Mouse (Mus musculus) kidney, postnatal 36 days (tissue): ENCODE data around the gene Gm3269.
A peak's percentile ranks its signal among the peaks of the same experiment; 100 is the strongest.
"Not testable (repeated sequence)": the region's sequence is repeated elsewhere in the genome, so short reads cannot be mapped to it uniquely, and the experiment has no call there.

Source experiments
- DNase-seq, 2 experiments: peaks; one replicate each; pipeline ENCODE4 v3.0.0; 2021 to 2022; ENCODE audit warnings: mixed read lengths in 2 of 2

Gene Gm3269

DNA sequence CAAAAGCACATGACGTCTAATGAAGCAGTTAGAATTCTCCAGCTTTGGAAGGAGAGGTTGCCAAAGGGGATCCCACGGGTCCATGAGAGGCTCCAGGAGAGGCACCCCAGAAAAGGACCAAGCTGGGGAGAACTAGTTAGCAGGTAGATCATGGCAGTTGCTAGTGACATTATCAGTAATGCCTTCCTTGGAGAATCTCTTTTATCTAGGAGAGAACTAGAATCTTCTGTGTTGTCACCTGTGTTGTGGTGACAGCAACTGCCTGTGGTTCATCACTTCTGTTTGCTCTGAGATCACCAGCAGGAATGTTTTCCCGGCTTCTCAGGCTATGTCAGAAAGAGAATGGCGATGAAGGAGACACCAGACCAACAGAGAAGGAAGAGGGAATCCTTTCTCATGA lies at the start of gene Gm3269:
Gene Gm3269, plus strand, starts transcription at position 301 of the 400 bp plus-strand sequence.
- not testable (repeated sequence) for DNase-seq

DNA sequence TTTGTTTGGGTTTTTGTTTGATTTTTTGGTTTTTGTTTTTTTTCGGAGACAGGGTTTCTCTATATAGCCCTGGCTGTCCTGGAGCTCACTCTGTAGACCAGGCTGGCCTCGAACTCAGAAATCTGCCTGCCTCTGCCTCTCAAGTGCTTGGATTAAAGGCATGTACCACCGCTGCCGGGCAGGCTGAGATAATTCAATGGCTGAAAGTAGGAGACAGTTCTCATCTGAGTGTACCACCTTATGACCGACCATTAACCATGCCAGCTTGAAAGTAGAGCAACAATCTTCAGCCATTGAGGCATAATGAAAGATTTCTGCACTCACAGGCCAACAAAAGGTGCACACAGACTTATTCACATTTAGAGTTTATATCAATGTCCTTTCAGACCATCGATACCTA lies 31.5 kb upstream of the Gm3269 start:
- DNase-seq = not testable (repeated sequence)

GRCm38 (mm10) chr14:4821950-4822349 lies 16.0 kb upstream of the Gm3269 start:
- not testable (repeated sequence) for DNase-seq

- DNase-seq = peak in 1 of 2 experiments; percentile 2
Observed at GRCm38 (mm10) chr14:4855299-4855980, 17.5 kb downstream of the Gm3269 start, which contains the start of gene Gm3264. Gene Gm3264 (plus strand): TSS chr14:4855576.

DNA sequence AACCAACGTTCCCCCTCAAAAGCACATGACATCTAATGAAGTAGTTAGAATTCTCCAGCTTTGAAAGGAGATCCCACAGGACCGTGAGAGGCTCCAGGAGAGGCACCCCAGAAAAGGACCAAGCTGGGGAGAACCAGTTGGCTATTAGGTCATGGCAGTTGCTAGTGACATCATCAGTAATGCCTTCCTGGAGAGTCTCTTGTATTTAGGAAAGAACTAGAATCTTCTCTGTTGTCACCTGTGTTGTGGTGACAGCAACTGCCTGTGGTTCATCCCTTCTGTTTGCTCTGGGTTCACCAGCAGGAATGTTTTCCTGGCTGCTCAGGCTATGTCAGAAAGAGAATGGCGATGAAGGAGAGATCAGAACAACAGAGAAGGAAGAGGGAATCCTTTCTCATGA lies 54.2 kb downstream of the Gm3269 start, which contains the start of gene Gm3278:
Gene Gm3278, plus strand, starts transcription at position 301 of the 400 bp plus-strand sequence.
- DNase-seq = not testable (repeated sequence)
